Mouse (Mus musculus): ENCODE measurements around the gene Arhgap27.
"Not testable (repeated sequence)": the region's sequence is repeated elsewhere in the genome, so short reads cannot be mapped to it uniquely, and the experiment has no call there.

DNA sequence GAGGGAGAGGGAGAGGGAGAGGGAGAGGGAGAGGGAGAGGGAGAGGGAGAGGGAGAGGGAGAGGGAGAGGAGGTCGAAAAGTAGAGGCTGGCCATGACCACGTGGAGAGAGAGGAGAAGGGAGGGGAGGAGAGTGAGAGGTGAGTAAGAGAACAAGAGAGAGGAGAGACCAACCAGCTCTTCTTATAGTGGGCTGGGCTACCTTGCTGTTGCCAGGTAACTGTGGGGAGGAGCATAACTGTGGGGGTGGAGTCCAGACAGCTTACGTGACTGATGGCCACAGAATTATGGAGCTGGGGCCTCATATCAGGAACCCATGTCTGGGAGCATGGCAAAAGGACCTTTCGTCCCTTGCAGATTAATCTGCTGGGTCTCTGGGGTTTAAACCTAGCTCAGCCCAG lies 40.7 kb downstream of the Arhgap27 start:
- not testable (repeated sequence) for TF ChIP-seq POLR2A (IDR thresholded peaks at IDR 0.05; ENCODE audit: borderline replicate concordance, insufficient read depth, low read length); CTCF (IDR thresholded peaks at IDR 0.05; ENCODE audit: borderline replicate concordance, insufficient read depth, low read depth, low read length)

Data from cerebellum, adult 2 months (tissue).